ENCODE assay signal across 8 mouse cellular contexts in genomic region chr11:76496086-76496771, GRCm38 (mm10).
DNase-seq lines count a peak whose midpoint lies in the region; ATAC-seq and TF ChIP-seq lines count a peak whose summit lies in the region.

No protein-coding gene starts in this region.

- no peak overlapping the region for H3K4me3 ChIP-seq in hindbrain, postnatal 0 days (ENCODE audit: low read length)
- H3K4me3 ChIP-seq in hindbrain, embryonic 16.5 days (ENCODE audit: low read length) = no peak overlapping the region
- H3K4me3 ChIP-seq in ES-E14 (ENCODE audit: insufficient read depth in 1 of 2, low read depth in 1 of 2, low read length in 2 of 2, poor library complexity in 1 of 2, severe bottlenecking in 1 of 2) = no peak overlapping the region
- no peak overlapping the region for H3K4me3 ChIP-seq in embryonic facial prominence, embryonic 13.5 days
- no peak overlapping the region for H3K4me3 ChIP-seq in liver, embryonic 11.5 days (ENCODE audit: low read depth, low read length)
- H3K4me3 ChIP-seq in stomach, postnatal 0 days (ENCODE audit: low read depth, low read length) = no peak overlapping the region

- in situ Hi-C loops in ES-E14 (cut with MboI; ENCODE audit: low sequenced_read_pairs in 2 of 2, unreplicated experiment in 2 of 2) = no loop called here

- peak; percentile 73 for DNase-seq in hindbrain, postnatal 0 days (ENCODE audit: low spot score)
- DNase-seq in ES-E14 (ENCODE audit: low read depth, low spot score) = no peak
- DNase-seq in liver, embryonic 11.5 days (ENCODE audit: low spot score) = peak; percentile 42
- DNase-seq in stomach, postnatal 0 days (ENCODE audit: low spot score) = peak; percentile 76
- DNase-seq in ovary, postnatal 14 days (ENCODE audit: low spot score) = no peak
- DNase-seq in urinary bladder, postnatal 10 days (ENCODE audit: low spot score) = no peak

- H3K4me1 ChIP-seq in hindbrain, postnatal 0 days (ENCODE audit: insufficient read depth, low read length) = peaks cover 30% of the 10 kb centered on the region
- peaks cover 38% of the 10 kb centered on the region for H3K4me1 ChIP-seq in hindbrain, embryonic 16.5 days (ENCODE audit: control insufficient read depth, insufficient read depth, low read depth, low read length)
- peaks cover 2 to 33% of the 10 kb centered on the region in 2 experiments; a peak in 3 of 4 replicates for H3K4me1 ChIP-seq in ES-E14 (ENCODE audit: control insufficient read depth in 2 of 2, insufficient read depth in 2 of 2, low read length in 2 of 2, poor library complexity in 1 of 2)
- peaks cover 81% of the 10 kb centered on the region for H3K4me1 ChIP-seq in embryonic facial prominence, embryonic 13.5 days
- peaks cover 11% of the 10 kb centered on the region for H3K4me1 ChIP-seq in liver, embryonic 11.5 days (replicated peaks; ENCODE audit: control insufficient read depth, insufficient read depth, low read length)
- peaks cover 10% of the 10 kb centered on the region for H3K4me1 ChIP-seq in stomach, postnatal 0 days (replicated peaks; ENCODE audit: control insufficient read depth, insufficient read depth)

- no peak overlapping the region for H3K9ac ChIP-seq in hindbrain, postnatal 0 days (replicated peaks; ENCODE audit: low read length)
- no peak overlapping the region for H3K9ac ChIP-seq in hindbrain, embryonic 16.5 days (ENCODE audit: low read depth, low read length)
- H3K9ac ChIP-seq in ES-E14 (ENCODE audit: insufficient read depth, low read depth, low read length, poor library complexity, severe bottlenecking) = no peak overlapping the region
- no peak overlapping the region for H3K9ac ChIP-seq in embryonic facial prominence, embryonic 13.5 days
- no peak overlapping the region for H3K9ac ChIP-seq in liver, embryonic 11.5 days (ENCODE audit: low read depth, low read length)
- H3K9ac ChIP-seq in stomach, postnatal 0 days (ENCODE audit: low read length) = no peak overlapping the region

- TF ChIP-seq CTCF in hindbrain, postnatal 0 days (IDR thresholded peaks at IDR 0.05; ENCODE audit: low read depth) = peak; percentile 70
- peak; percentile 79 for TF ChIP-seq CTCF in stomach, postnatal 0 days (IDR thresholded peaks at IDR 0.05; ENCODE audit: low read depth)

- 0 out of 2 replicates have a peak, but pooled peaks have one; percentile 22 for ATAC-seq in hindbrain, postnatal 0 days
- no peak; the same call in 1 of the 2 replicates for ATAC-seq in hindbrain, embryonic 16.5 days
- ATAC-seq in embryonic facial prominence, embryonic 13.5 days (ENCODE audit: insufficient number of reproducible peaks, insufficient read depth, low FRiP score, low TSS enrichment, low read depth) = no peak
- 0 out of 2 replicates have a peak, but pooled peaks have one; percentile 39 for ATAC-seq in liver, embryonic 11.5 days (replicated peaks; ENCODE audit: low FRiP score)
- ATAC-seq in stomach, postnatal 0 days (ENCODE audit: low FRiP score, low TSS enrichment) = 0 out of 2 replicates have a peak, but pooled peaks have one; percentile 19

- H3K9me3 ChIP-seq in hindbrain, postnatal 0 days (ENCODE audit: low read length) = no peaks in the 10 kb centered on the region
- no peaks in the 10 kb centered on the region for H3K9me3 ChIP-seq in hindbrain, embryonic 16.5 days (ENCODE audit: control insufficient read depth, low read length)
- no peaks in the 10 kb centered on the region for H3K9me3 ChIP-seq in ES-E14 (ENCODE audit: control insufficient read depth, insufficient read depth, low read depth, low read length)
- no peaks in the 10 kb centered on the region for H3K9me3 ChIP-seq in embryonic facial prominence, embryonic 13.5 days
- no peaks in the 10 kb centered on the region for H3K9me3 ChIP-seq in liver, embryonic 11.5 days (ENCODE audit: control insufficient read depth, low read length)
- no peaks in the 10 kb centered on the region for H3K9me3 ChIP-seq in stomach, postnatal 0 days (ENCODE audit: control insufficient read depth, low read length)

- TF ChIP-seq EP300 in stomach, postnatal 0 days (optimal IDR thresholded peaks at IDR 0.05) = no peak

- no peaks in the 10 kb centered on the region for H3K36me3 ChIP-seq in hindbrain, postnatal 0 days (ENCODE audit: insufficient read depth, low read length)
- H3K36me3 ChIP-seq in hindbrain, embryonic 16.5 days (ENCODE audit: control insufficient read depth, insufficient read depth, low read length) = no peaks in the 10 kb centered on the region
- H3K36me3 ChIP-seq in ES-E14 (ENCODE audit: control insufficient read depth, insufficient read depth, low read length, poor library complexity, severe bottlenecking) = no peaks in the 10 kb centered on the region; the same call in 1 of the 2 replicates
- no peaks in the 10 kb centered on the region for H3K36me3 ChIP-seq in embryonic facial prominence, embryonic 13.5 days
- H3K36me3 ChIP-seq in liver, embryonic 11.5 days (ENCODE audit: control insufficient read depth, insufficient read depth, low read length) = no peaks in the 10 kb centered on the region
- no peaks in the 10 kb centered on the region for H3K36me3 ChIP-seq in stomach, postnatal 0 days (ENCODE audit: control insufficient read depth, insufficient read depth, low read length)

- WGBS in hindbrain, postnatal 0 days = 72% methylated on average over 6 of the region's 6 CpGs
- 74% methylated on average over 6 of the region's 6 CpGs for WGBS in hindbrain, embryonic 16.5 days
- WGBS in embryonic facial prominence, embryonic 13.5 days = 61% methylated on average over 6 of the region's 6 CpGs
- WGBS in liver, embryonic 11.5 days = 70% methylated on average over 6 of the region's 6 CpGs
- 66% methylated on average over 6 of the region's 6 CpGs for WGBS in stomach, postnatal 0 days

- no peak overlapping the region for H3K4me2 ChIP-seq in hindbrain, postnatal 0 days (ENCODE audit: low read depth, low read length)
- no peak overlapping the region for H3K4me2 ChIP-seq in hindbrain, embryonic 16.5 days (ENCODE audit: low read length)
- peak overlapping the region; percentile 83 for H3K4me2 ChIP-seq in embryonic facial prominence, embryonic 13.5 days
- H3K4me2 ChIP-seq in liver, embryonic 11.5 days = no peak overlapping the region
- H3K4me2 ChIP-seq in stomach, postnatal 0 days (replicated peaks; ENCODE audit: low read depth) = no peak overlapping the region

- H3K27ac ChIP-seq in hindbrain, postnatal 0 days = no peak overlapping the region
- H3K27ac ChIP-seq in hindbrain, embryonic 16.5 days (ENCODE audit: low read depth, low read length) = no peak overlapping the region
- H3K27ac ChIP-seq in ES-E14 (ENCODE audit: insufficient read depth, low read depth, low read length, poor library complexity, severe bottlenecking) = no peak overlapping the region
- H3K27ac ChIP-seq in embryonic facial prominence, embryonic 13.5 days = peak overlapping the region; percentile 34; the same call in 1 of the 2 replicates
- H3K27ac ChIP-seq in liver, embryonic 11.5 days (ENCODE audit: low read depth, low read length) = no peak overlapping the region
- peak overlapping the region; percentile 98; the same call in 1 of the 2 replicates for H3K27ac ChIP-seq in stomach, postnatal 0 days (replicated peaks)

- H3K27me3 ChIP-seq in hindbrain, postnatal 0 days (ENCODE audit: insufficient read depth, low read length) = no peaks in the 10 kb centered on the region
- no peaks in the 10 kb centered on the region for H3K27me3 ChIP-seq in hindbrain, embryonic 16.5 days (replicated peaks; ENCODE audit: control insufficient read depth, insufficient read depth, low read length)
- H3K27me3 ChIP-seq in embryonic facial prominence, embryonic 13.5 days = no peaks in the 10 kb centered on the region
- peaks cover 14% of the 10 kb centered on the region for H3K27me3 ChIP-seq in liver, embryonic 11.5 days (replicated peaks; ENCODE audit: control insufficient read depth, insufficient read depth, low read length)
- H3K27me3 ChIP-seq in stomach, postnatal 0 days (ENCODE audit: control insufficient read depth, insufficient read depth, low read length) = no peaks in the 10 kb centered on the region

TF ChIP-seq in ES-E14, 5 proteins besides CTCF, POLR2A, EP300 and RAD21:
- 0 out of 2 replicates have a peak, but pooled peaks have one; percentile 13 for TF ChIP-seq ZC3H11A (IDR thresholded peaks at IDR 0.05; ENCODE audit: borderline replicate concordance, low read depth, low read length)
- TF ChIP-seq CHD2 (IDR thresholded peaks at IDR 0.05; ENCODE audit: low read depth, low read length) = no peak
TF ChIP-seq in ES-E14: peak in this region for 1.

Comparison
In these comparisons a context has a peak if more than half of its experiments do, and no peak if none do; other contexts are left out.
1. ATAC-seq: peak in hindbrain, postnatal 0 days (single experiment), liver, embryonic 11.5 days (single experiment) and stomach, postnatal 0 days (single experiment); none in hindbrain, embryonic 16.5 days (single experiment) and embryonic facial prominence, embryonic 13.5 days (single experiment).
2. DNase-seq: peak in hindbrain, postnatal 0 days (single experiment), liver, embryonic 11.5 days (single experiment) and stomach, postnatal 0 days (single experiment); none in ES-E14 (single experiment), ovary, postnatal 14 days (single experiment) and urinary bladder, postnatal 10 days (single experiment).
3. H3K27ac ChIP-seq: peak in embryonic facial prominence, embryonic 13.5 days (single experiment) and stomach, postnatal 0 days (single experiment); none in hindbrain, postnatal 0 days (single experiment), hindbrain, embryonic 16.5 days (single experiment), ES-E14 (single experiment) and liver, embryonic 11.5 days (single experiment).